Mouse (Mus musculus) spleen, adult 2 months (tissue): ENCODE measurements around the gene Tipin.

Experiments
- CTCF ChIP-seq: fragments of 200-500 bp; IDR thresholded peaks from 2 replicates; pipeline ENCODE4 v1.5.1; 2011; ENCODE audit warnings: mild to moderate bottlenecking, inconsistent platforms; ENCODE audit not compliant: insufficient read depth, insufficient read length, insufficient replicate concordance; ENCODE audit errors: extremely low read depth
- POLR2A ChIP-seq: fragments of 200-500 bp; IDR thresholded peaks from 2 replicates; pipeline ENCODE4 v1.6.1; 2011; ENCODE audit warnings: low read depth, low read length, inconsistent platforms

DNA sequence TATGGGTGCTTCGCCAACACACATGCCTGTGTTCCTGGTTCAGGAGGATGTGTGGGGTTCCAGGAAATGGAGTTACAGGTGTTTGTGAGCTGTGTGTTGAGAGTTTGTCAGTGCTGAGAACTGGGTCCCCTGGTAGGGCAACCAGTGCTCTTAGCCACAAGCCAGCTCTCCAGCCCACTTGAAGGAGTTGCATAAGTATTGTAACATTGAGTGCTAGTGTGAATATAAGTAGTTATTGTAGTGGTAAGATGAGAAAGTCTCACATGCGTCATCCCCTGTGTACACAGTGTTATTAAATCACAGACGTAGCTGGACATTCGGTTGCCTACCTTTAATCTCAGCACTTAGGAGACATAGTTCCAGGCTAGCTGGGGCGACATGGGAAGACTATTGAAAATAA lies 21.5 kb upstream of the Tipin start:
- TF ChIP-seq CTCF (no peak), POLR2A (no peak)
